Mouse (Mus musculus) C2C12 (cell line): ENCODE data around the gene 0610030E20Rik. TPM values are rescaled to one million over a fixed set of nuclear protein-coding genes. Genes with fewer than 3 reads are reported as not detected.

Experiments used
- H3K27me3 ChIP-seq: one replicate; pipeline ENCODE4 v1.6.1; 2011; ENCODE audit not compliant: control insufficient read depth, insufficient read depth, insufficient read length
- H3K36me3 ChIP-seq: one replicate; pipeline ENCODE4 v1.6.1; 2011; ENCODE audit not compliant: control insufficient read depth, insufficient read depth
- H3K4me3 ChIP-seq: one replicate; pipeline ENCODE4 v1.5.1; 2011; ENCODE audit warnings: mild to moderate bottlenecking, control low read depth; ENCODE audit not compliant: poor library complexity, insufficient read depth, severe bottlenecking
- H3K79me2 ChIP-seq: one replicate; pipeline ENCODE4 v1.6.1; 2011; ENCODE audit not compliant: control insufficient read depth, insufficient read depth
- H3K79me3 ChIP-seq: one replicate; pipeline ENCODE4 v1.6.1; 2011; ENCODE audit warnings: low read depth, control low read depth
- H3ac ChIP-seq: one replicate; pipeline ENCODE3; 2011; ENCODE audit warnings: low read depth; ENCODE audit not compliant: control insufficient read depth, insufficient read length
- CEBPB ChIP-seq: IDR thresholded peaks from one replicate; pipeline ENCODE4 v1.6.1; 2011; ENCODE audit warnings: low read depth, mild to moderate bottlenecking, control low read depth, moderate library complexity
- CTCF ChIP-seq: IDR thresholded peaks from one replicate; pipeline ENCODE4 v1.5.1; 2011; ENCODE audit not compliant: control insufficient read depth, insufficient read depth, insufficient read length
- FOSL1 ChIP-seq: IDR thresholded peaks from one replicate; pipeline ENCODE4 v1.8.0; 2011; ENCODE audit warnings: mild to moderate bottlenecking, low read length; ENCODE audit not compliant: poor library complexity, insufficient read depth, severe bottlenecking
- MAX ChIP-seq: IDR thresholded peaks from one replicate; pipeline ENCODE4 v1.6.1; 2011; ENCODE audit warnings: mild to moderate bottlenecking, control low read depth
- MYOD1 ChIP-seq: IDR thresholded peaks from one replicate; pipeline ENCODE4 v1.6.1; 2011; ENCODE audit warnings: low read depth; ENCODE audit not compliant: control insufficient read depth, insufficient read length
- MYOG ChIP-seq: IDR thresholded peaks from one replicate; pipeline ENCODE4 v1.6.1; 2011; ENCODE audit not compliant: control insufficient read depth, insufficient read length; ENCODE audit errors: extremely low read depth
- USF1 ChIP-seq: IDR thresholded peaks from one replicate; pipeline ENCODE4 v1.6.1; 2011; ENCODE audit warnings: low read depth, mild to moderate bottlenecking, control low read depth, moderate library complexity
- long read RNA-seq, 2 experiments: library from polyadenylated mRNA; unstranded; transcript quantifications; one replicate each; pipeline ENCODE4 v2.0.0; 2019 to 2020
- polyA plus RNA-seq: library from polyadenylated mRNA; unstranded; fragments of >200 nt; fragmentation: generic; extraction: Trizol; gene quantifications from one replicate; pipeline ENCODE4 v1.2.1, GENCODE M21; 2012; ENCODE audit warnings: missing spikeins

The 0610030E20Rik gene
- polyA plus RNA-seq, result 5.2 TPM
- long read RNA-seq, experiment 1, full-length matches to known transcripts, result 8 of 12 reads
- long read RNA-seq, experiment 1, partial matches to known transcripts, result 2 of 12 reads
- long read RNA-seq, experiment 1, other reads (novel, unspliced or antisense), result 2 of 12 reads
- long read RNA-seq, experiment 2, full-length matches to known transcripts, result 21 of 24 reads
- long read RNA-seq, experiment 2, partial matches to known transcripts, result 3 of 24 reads
- long read RNA-seq, experiment 2, other reads (novel, unspliced or antisense), result 0 of 24 reads

DNA sequence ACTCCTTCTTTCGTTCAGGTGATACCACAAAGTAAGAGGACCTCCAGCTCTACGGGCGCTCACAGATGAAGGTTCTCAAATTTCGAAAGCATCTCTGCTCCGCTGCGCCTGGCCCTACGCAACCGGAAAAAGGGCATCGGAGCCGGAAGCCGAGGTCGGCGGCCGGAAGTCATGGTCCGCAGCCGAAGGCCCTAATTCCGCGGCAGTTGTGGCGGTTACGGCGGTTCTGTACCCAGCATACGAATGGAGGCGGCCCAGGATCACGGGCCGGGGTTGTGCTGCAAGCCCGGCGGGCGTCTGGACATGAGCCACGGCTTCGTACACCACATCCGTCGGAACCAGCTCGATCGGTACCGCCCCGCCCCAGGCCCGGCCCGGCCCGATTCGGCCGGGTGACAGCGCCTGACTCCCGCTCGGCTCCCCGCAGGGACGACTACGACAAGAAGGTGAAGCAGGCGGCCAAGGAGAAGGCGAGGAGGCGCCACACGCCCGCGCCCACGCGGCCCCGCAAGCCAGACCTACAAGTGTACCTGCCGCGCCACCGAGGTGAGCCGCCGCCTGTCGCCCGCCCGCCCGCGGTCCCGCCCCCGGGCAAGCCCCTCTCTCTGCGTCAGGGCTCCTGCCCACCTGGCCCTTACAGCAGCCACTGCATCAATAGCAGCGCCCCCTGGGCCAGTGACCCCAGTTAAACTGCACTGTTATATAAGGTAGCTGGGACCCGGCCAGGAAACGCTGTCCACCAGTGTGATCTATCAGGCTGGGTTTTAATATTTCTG lies at the start of gene 0610030E20Rik:
Gene 0610030E20Rik (plus strand): TSS at position 152 of the 776 bp plus-strand sequence.
- no peaks in the 10 kb centered on the region for H3K27me3 ChIP-seq
- TF ChIP-seq MYOD1, result no peak
- TF ChIP-seq MAX, result peak; percentile 30
- H3K79me2 ChIP-seq, result peaks cover 76% of the 10 kb centered on the region
- H3K36me3 ChIP-seq, result peaks cover 36% of the 10 kb centered on the region
- peak within 1 kb of the TSS; percentile 96 for H3ac ChIP-seq
- peak within 1 kb of the TSS; percentile 79 for H3K4me3 ChIP-seq
- H3K79me3 ChIP-seq, result peaks cover 48% of the 10 kb centered on the region

DNA sequence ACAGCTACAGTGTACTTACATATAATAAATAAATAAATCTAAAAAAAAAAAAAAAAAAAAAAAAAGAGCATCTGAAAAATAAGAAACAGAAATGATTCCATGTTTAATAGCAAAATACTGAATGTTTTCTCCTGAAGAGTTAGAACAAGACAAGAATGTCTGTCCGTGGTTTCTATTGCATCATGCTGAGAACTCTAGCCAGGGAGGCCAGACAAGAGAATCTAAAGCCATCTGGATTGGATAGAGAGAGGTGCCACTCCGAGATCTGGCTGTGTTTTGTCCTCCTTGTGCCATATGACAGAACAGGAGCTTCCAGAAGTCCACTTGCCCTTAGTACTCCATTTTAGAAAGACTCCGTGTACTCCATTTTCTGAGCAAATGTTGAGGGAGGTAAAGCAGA lies 49.3 kb upstream of the 0610030E20Rik start:
- TF ChIP-seq MYOG (no peak), CEBPB (peak; percentile 69)
- Histone ChIP-seq H3K79me2 (no peaks in the 10 kb centered on the region), H3K79me3 (no peaks in the 10 kb centered on the region), H3ac (no peak overlapping the region), H3K27me3 (no peaks in the 10 kb centered on the region), H3K4me3 (no peak overlapping the region), H3K36me3 (no peaks in the 10 kb centered on the region)

DNA sequence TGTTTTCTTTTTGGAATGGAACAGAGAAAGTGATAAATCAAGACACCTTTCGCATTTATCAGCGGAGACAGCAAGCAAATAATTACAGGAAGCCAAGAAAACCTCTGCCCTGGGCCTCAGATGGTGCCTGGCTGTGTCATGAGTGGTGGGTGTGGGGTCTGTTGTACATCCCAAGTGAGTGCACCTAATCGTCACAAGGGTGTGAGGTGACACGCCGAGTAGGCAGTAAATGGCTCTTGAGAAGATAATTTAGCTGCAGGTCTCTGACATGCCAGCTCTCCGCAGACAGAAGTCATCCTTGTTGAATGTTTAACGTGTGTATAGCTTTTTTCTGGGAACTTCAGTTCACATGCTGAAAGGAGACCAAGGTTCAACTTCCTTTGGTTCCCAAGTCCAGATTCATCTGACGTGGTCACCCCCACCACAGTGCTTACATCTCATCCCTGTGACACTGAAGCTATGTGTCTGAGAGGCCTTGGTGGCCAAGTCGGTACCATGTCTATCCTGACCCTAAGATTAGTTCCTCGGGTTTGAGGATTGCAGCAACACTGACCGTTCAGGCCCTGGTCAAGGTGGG lies 44.7 kb upstream of the 0610030E20Rik start:
- H3K79me2 ChIP-seq, result no peaks in the 10 kb centered on the region
- H3K36me3 ChIP-seq, result no peaks in the 10 kb centered on the region
- H3K27me3 ChIP-seq, result no peaks in the 10 kb centered on the region
- no peak overlapping the region for H3ac ChIP-seq
- TF ChIP-seq USF1, result no peak
- TF ChIP-seq CTCF, result no peak
- TF ChIP-seq FOSL1, result no peak
- no peak for TF ChIP-seq MYOD1
- no peak for TF ChIP-seq MAX
- TF ChIP-seq MYOG, result no peak
- no peak for TF ChIP-seq CEBPB
- no peaks in the 10 kb centered on the region for H3K79me3 ChIP-seq
- no peak overlapping the region for H3K4me3 ChIP-seq

DNA sequence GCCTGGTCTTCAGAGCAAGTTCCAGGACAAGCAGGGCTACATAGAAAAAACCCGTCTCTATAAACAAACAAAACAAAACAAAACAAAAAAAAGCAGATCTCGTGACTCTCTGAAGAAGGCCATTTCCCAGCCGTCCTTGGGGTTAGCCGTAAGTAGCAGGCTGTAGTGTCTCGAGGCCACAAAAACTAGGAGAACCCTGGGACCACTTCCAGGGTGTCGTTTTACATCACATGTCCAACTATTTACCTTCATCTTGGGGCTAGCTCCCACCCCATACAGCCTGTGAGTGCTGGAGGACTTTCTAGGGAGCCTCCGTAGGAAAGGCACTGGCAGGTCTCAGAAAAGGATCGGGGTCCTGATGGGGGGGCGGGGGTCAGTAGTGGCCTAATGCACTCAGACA lies 43.6 kb upstream of the 0610030E20Rik start:
- Histone ChIP-seq H3K27me3 (no peaks in the 10 kb centered on the region), H3K79me2 (no peaks in the 10 kb centered on the region), H3ac (no peak overlapping the region), H3K4me3 (no peak overlapping the region), H3K36me3 (no peaks in the 10 kb centered on the region), H3K79me3 (no peaks in the 10 kb centered on the region)
- TF ChIP-seq CTCF (no peak), CEBPB (no peak)

GRCm38 (mm10) chr6:72312198-72312597 lies 34.9 kb upstream of the 0610030E20Rik start:
- Histone ChIP-seq H3K79me2 (no peaks in the 10 kb centered on the region), H3K27me3 (no peaks in the 10 kb centered on the region), H3K79me3 (no peaks in the 10 kb centered on the region), H3ac (no peak overlapping the region), H3K4me3 (no peak overlapping the region), H3K36me3 (peaks cover 22% of the 10 kb centered on the region)
- no peak for TF ChIP-seq FOSL1
- TF ChIP-seq CTCF, result no peak
- no peak for TF ChIP-seq USF1
- no peak for TF ChIP-seq CEBPB
- no peak for TF ChIP-seq MYOG
- no peak for TF ChIP-seq MYOD1
- TF ChIP-seq MAX, result no peak

- Histone ChIP-seq H3K36me3 (peaks cover 33% of the 10 kb centered on the region), H3ac (no peak overlapping the region), H3K27me3 (no peaks in the 10 kb centered on the region), H3K79me2 (no peaks in the 10 kb centered on the region), H3K79me3 (no peaks in the 10 kb centered on the region), H3K4me3 (no peak overlapping the region)
- TF ChIP-seq MYOD1, result no peak
- no peak for TF ChIP-seq CEBPB
- TF ChIP-seq MYOG, result no peak
- TF ChIP-seq CTCF, result no peak
- TF ChIP-seq MAX, result no peak
- TF ChIP-seq FOSL1, result no peak
- TF ChIP-seq USF1, result no peak
Measured at GRCm38 (mm10) chr6:72313124-72313867, 33.8 kb upstream of the 0610030E20Rik start.
